Mouse (Mus musculus) forebrain, embryonic 15.5 days (tissue): ENCODE measurements around the gene Hsf4. TPM values are rescaled to one million over a fixed set of nuclear protein-coding genes. Genes with fewer than 3 reads are reported as not detected.
"Not testable (repeated sequence)": the region's sequence is repeated elsewhere in the genome, so short reads cannot be mapped to it uniquely, and the experiment has no call there.

Experiments used
- ATAC-seq: fragments of 200-750 bp; cut with Nextera tagmentation; replicated peaks from 2 replicates; pipeline ENCODE4 v1.8.0; 2017; ENCODE audit warnings: mild to moderate bottlenecking, moderate TSS enrichment, moderate library complexity
- H3K27ac ChIP-seq: fragments of 300-500 bp; sonication (generic); replicated peaks from 2 replicates; pipeline ENCODE4 v1.5.1; 2015; ENCODE audit warnings: mild to moderate bottlenecking, inconsistent platforms
- H3K27me3 ChIP-seq: fragments of 300-500 bp; sonication (generic); 2 replicates; pipeline ENCODE4 v1.6.1; 2015; ENCODE audit warnings: inconsistent platforms
- H3K36me3 ChIP-seq: fragments of 300-500 bp; sonication (generic); 2 replicates; pipeline ENCODE4 v1.6.1; 2015; ENCODE audit warnings: mild to moderate bottlenecking, inconsistent platforms
- H3K4me1 ChIP-seq: fragments of 300-500 bp; sonication (generic); 2 replicates; pipeline ENCODE4 v1.6.1; 2015; ENCODE audit warnings: inconsistent platforms
- H3K4me2 ChIP-seq: fragments of 300-500 bp; sonication (generic); replicated peaks from 2 replicates; pipeline ENCODE4 v1.6.1; 2015; ENCODE audit warnings: mild to moderate bottlenecking, inconsistent platforms
- H3K4me3 ChIP-seq: fragments of 300-500 bp; sonication (generic); 2 replicates; pipeline ENCODE4 v1.5.1; 2015; ENCODE audit warnings: mild to moderate bottlenecking, inconsistent platforms
- H3K9ac ChIP-seq: fragments of 300-500 bp; sonication (generic); replicated peaks from 2 replicates; pipeline ENCODE4 v1.6.1; 2015; ENCODE audit warnings: mild to moderate bottlenecking, inconsistent platforms
- H3K9me3 ChIP-seq: fragments of 300-500 bp; sonication (generic); 2 replicates; pipeline ENCODE4 v1.6.1; 2016; ENCODE audit warnings: inconsistent platforms
- WGBS: fragments of 180-500 bp; shearing (Covaris S2); methylation state at CpG from one replicate; pipeline ENCODE4 v1.1.7; 2015; ENCODE audit warnings: mixed read lengths; 5-methylcytosine and 5-hydroxymethylcytosine counted together
- polyA plus RNA-seq: library from polyadenylated mRNA; unstranded; fragments of >200 nt; fragmentation: Nextera tagmentation; extraction: Ambion mirVana; gene quantifications from 2 replicates; pipeline ENCODE4 v1.2.1, GENCODE M21; 2015

Hsf4 gene
- polyA plus RNA-seq, 1 experiment from 2014 or later, result 0.34 TPM

DNA sequence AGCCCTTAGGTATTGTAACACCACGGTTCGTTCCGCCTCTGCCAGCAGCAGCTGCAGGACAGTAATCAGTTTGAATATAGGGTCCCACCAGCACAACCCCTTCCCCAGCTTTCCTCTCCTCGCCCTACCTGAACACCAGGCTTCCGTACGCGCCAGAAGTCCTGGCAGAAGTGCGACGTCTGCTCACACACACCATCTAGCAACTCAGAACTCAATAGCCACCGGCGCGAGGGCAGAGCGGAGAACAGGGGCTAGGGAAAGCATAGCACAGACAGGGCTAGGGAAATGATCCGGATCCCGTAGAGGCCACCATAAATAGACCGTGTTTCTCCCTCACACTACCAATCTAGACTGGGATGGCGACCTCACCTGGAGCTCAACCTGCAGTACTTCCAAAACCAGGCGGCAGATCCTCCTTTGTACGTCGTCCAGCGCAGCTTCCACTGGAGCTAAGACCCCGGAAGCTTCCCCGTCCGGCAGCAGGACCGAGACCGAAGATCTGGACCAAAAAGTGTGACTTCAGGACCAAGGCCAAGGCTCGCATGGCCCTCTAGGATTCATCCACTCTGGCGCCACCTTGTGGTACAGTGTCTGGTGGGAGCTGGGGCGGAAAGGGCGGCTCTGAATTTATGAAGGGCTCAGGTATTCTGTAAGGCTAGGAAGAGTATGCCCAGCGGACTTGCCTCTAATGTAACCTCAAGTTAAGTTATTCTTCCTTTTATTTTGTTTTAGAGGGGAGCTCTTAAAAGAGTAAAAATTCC lies 21.1 kb downstream of the Hsf4 start:
- no peak for ATAC-seq

DNA sequence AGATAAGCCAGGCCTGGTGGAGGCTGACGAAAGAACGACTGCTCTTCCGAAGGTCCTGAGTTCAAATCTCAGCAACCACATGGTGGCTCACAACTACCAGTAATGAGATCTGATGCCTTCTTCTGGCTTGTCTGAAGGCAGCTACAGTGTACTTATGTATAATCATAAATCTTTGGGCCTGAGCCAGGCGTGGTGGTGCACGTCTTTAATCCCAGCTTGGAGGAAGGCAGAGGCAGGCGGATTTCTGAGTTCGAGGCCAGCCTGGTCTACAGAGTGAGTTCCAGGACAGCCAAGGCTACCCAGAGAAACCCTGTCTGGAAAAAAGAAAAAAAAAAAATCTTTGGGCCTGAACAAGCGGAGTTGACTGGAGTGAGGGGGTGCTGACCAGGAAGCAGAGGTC lies 21.8 kb downstream of the Hsf4 start:
- H3K27ac ChIP-seq, H3K36me3 ChIP-seq, H3K9ac ChIP-seq, H3K4me3 ChIP-seq, H3K9me3 ChIP-seq, H3K4me2 ChIP-seq, H3K27me3 ChIP-seq, ATAC-seq: not testable (repeated sequence)
- 84% methylated on average over 8 of the region's 8 CpGs for WGBS
- H3K4me1 ChIP-seq, result peaks cover 40% of the 10 kb centered on the region

More for the DNA sequence above, 21.1 kb downstream of the Hsf4 start:
- Histone ChIP-seq H3K27ac (no peak overlapping the region), H3K4me3 (peak overlapping the region; percentile 56), H3K36me3 (no peaks in the 10 kb centered on the region), H3K27me3 (0 out of 2 replicates have a peak, but pooled peaks cover 4% of the 10 kb centered on the region), H3K9me3 (no peaks in the 10 kb centered on the region), H3K4me1 (peaks cover 46% of the 10 kb centered on the region), H3K4me2 (peak overlapping the region; percentile 86), H3K9ac (peak overlapping the region; percentile 65)
- WGBS, result 4% methylated on average over 31 of the region's 31 CpGs

DNA sequence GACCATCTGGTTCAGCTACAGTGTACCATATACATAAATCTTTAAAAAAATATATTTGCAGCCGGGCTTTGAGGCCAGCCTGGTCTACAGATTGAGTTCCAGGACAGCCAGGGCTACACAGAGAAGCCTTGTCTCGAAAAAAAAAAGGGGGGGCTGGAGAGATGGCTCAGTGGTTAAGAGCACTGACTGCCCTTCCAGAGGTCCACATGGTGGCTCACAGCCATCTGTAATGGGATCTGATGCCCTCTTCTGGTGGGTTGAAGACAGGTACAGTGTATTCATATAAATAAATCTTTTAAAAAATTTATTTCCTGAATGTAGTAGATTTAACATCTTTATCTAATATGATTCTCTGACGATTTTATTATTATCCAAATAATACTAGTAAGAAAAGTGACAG lies 22.2 kb downstream of the Hsf4 start:
- not testable (repeated sequence) for H3K27ac ChIP-seq, ATAC-seq, H3K4me2 ChIP-seq, H3K9ac ChIP-seq, H3K36me3 ChIP-seq, H3K4me3 ChIP-seq, H3K27me3 ChIP-seq, H3K9me3 ChIP-seq
- H3K4me1 ChIP-seq, result peaks cover 38% of the 10 kb centered on the region
- WGBS, result 74% methylated on average over 3 of the region's 3 CpGs

DNA sequence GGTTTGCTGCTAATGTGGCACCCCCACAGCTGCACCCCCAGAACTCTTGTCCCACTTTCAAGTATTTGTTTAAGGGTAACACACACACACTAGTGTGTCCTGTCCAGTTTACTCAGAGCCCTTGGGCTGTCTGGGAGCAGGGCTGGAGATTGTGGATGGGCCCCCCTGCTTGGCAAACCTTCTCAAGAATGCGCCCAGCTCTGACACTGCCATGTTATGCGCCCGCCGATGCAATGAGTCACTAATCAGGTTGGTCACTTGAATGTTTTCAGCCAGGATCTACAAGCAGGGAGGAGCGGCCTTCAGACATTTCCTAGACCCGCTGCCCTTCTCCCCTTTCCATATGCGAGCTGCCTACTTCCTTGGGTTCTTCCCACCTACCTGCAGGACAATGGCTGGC lies 22.9 kb downstream of the Hsf4 start:
- no peaks in the 10 kb centered on the region for H3K9me3 ChIP-seq
- H3K9ac ChIP-seq, result no peak overlapping the region
- H3K4me3 ChIP-seq, result no peak overlapping the region
- 0 out of 2 replicates have a peak, but pooled peaks cover 4% of the 10 kb centered on the region for H3K27me3 ChIP-seq
- H3K27ac ChIP-seq, result no peak overlapping the region
- no peak for ATAC-seq
- WGBS, result 85% methylated on average over 7 of the region's 7 CpGs
- peaks cover 37% of the 10 kb centered on the region for H3K4me1 ChIP-seq
- no peak overlapping the region for H3K4me2 ChIP-seq
- H3K36me3 ChIP-seq, result no peaks in the 10 kb centered on the region

DNA sequence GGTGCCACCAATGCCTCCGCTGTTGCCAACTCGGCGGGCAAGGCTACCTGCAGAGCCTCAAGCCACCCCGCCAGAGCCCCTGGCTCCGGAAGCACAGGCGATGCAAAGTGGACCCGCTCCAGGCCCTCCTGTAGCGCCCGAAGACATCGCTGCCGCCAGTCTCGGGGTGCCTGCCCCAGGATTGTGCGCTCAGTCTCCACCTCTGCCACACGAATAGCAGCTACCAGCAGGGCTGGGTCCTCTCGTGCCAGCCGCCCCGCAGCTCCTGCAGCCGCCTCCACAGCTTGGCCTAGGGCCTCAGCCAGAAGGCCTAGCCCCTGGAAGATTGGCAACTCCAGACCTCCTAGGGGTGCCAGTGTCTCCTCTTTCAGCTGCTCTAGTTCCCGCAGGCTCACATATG lies 23.8 kb downstream of the Hsf4 start:
- H3K4me1 ChIP-seq, result peaks cover 32% of the 10 kb centered on the region
- no peak overlapping the region for H3K9ac ChIP-seq
- no peak for ATAC-seq
- no peak overlapping the region for H3K4me2 ChIP-seq
- H3K4me3 ChIP-seq, result no peak overlapping the region
- 0 out of 2 replicates have a peak, but pooled peaks cover 4% of the 10 kb centered on the region for H3K27me3 ChIP-seq
- H3K36me3 ChIP-seq, result no peaks in the 10 kb centered on the region
- no peak overlapping the region for H3K27ac ChIP-seq
- 76% methylated on average over 19 of the region's 19 CpGs for WGBS
- H3K9me3 ChIP-seq, result no peaks in the 10 kb centered on the region

DNA sequence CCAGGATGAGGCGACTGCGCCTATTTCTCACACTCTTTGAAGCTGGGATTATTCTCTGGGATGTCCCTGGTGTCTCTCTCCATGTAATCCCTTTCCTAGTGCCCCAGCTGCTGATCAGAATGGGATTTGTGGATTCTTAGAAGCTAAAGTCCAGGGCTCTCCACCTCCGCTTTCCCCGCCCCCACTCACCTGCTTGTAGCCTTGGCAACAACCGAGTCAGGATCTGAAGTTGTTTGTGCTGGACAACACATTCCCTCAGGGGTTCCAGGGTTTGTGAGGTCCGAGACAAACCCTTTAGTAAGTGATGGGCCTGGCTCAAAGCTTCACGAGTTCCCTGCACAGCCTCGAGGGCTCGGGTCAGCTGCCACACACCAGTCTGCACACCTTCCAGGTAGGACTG lies 25.2 kb downstream of the Hsf4 start:
- Histone ChIP-seq H3K9ac (no peak overlapping the region), H3K4me1 (peaks cover 38% of the 10 kb centered on the region), H3K4me3 (no peak overlapping the region), H3K36me3 (peaks cover 4% of the 10 kb centered on the region; the same call in 1 of the 2 replicates), H3K4me2 (no peak overlapping the region), H3K9me3 (no peaks in the 10 kb centered on the region), H3K27ac (no peak overlapping the region), H3K27me3 (0 out of 2 replicates have a peak, but pooled peaks cover 4% of the 10 kb centered on the region)
- 58% methylated on average over 9 of the region's 9 CpGs for WGBS
- no peak for ATAC-seq

DNA sequence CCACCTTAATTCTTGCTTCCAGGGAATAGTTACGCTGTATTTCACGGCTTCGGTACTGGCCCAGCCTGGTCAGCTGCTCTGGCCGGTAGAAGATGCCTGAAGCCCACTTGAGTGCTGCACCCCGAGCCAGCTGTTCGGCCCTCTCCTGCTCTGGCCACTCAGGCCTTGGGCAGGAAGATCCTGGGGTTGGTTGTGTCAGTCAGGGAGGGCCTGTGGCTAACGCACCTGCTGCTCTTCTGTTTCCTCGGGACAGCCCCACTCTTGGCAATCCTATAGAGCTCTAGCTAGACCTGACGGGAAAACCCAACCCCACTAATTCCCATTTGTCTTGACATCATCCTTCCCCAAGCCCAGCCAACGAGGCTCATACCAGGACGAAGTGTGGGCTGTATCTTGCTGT lies 25.7 kb downstream of the Hsf4 start:
- 74% methylated on average over 11 of the region's 11 CpGs for WGBS

DNA sequence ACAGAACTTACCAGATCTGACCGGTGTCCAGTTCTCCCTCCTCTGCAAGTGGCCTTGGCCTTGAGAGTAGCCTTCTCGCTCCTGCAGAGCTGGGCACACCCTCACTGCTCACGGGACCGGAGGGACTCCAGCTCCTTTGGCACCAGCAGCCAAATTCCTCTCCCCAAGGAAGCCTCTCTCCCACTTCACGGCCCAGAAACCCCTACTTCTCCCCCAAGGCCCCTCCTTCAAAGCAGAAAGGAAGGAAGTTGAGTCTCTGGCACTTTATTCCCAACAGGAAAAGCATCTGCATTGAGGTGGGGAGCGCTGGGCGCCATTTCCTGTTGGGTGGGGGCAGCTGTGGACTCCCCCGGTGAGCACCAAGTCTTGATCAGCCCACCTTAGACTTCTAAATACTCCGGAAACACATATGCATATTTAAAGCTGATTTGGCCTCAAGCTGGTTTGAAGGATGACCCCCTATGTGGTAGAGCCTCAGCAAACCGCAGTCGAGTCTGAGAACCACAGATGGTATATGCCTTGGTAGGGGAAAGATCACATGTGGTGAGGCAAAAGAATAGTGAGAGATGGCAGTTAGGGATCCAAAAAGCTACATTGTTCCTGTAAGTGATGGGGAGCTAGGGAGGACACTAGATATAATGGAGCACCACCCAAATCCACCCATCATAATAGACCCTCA lies 26.4 kb downstream of the Hsf4 start, which contains the start of gene Exoc3l:
Gene Exoc3l, minus strand, starts transcription at position 207 of the 679 bp plus-strand sequence.
- peaks cover 16% of the 10 kb centered on the region for H3K36me3 ChIP-seq
- no peaks in the 10 kb centered on the region for H3K9me3 ChIP-seq
- no peak for ATAC-seq
- 77% methylated on average over 11 of the region's 11 CpGs for WGBS
- H3K9ac ChIP-seq, result 0 out of 2 replicates have a peak within 1 kb of the TSS, but pooled peaks have one; percentile 87
- H3K27me3 ChIP-seq, result no peaks in the 10 kb centered on the region
- H3K27ac ChIP-seq, result peak within 1 kb of the TSS; percentile 14; the same call in 1 of the 2 replicates
- peaks cover 26% of the 10 kb centered on the region for H3K4me1 ChIP-seq
- H3K4me3 ChIP-seq, result peak within 1 kb of the TSS; percentile 88; the same call in 1 of the 2 replicates
- peak within 1 kb of the TSS; percentile 70 for H3K4me2 ChIP-seq

More for the DNA sequence above, 25.7 kb downstream of the Hsf4 start:
- peaks cover 8% of the 10 kb centered on the region for H3K36me3 ChIP-seq
- no peak overlapping the region for H3K4me3 ChIP-seq
- no peak overlapping the region for H3K9ac ChIP-seq
- H3K4me2 ChIP-seq, result no peak overlapping the region
- no peaks in the 10 kb centered on the region for H3K9me3 ChIP-seq
- peaks cover 34% of the 10 kb centered on the region for H3K4me1 ChIP-seq
- no peak overlapping the region for H3K27ac ChIP-seq
- ATAC-seq, result no peak
- 0 out of 2 replicates have a peak, but pooled peaks cover 4% of the 10 kb centered on the region for H3K27me3 ChIP-seq

DNA sequence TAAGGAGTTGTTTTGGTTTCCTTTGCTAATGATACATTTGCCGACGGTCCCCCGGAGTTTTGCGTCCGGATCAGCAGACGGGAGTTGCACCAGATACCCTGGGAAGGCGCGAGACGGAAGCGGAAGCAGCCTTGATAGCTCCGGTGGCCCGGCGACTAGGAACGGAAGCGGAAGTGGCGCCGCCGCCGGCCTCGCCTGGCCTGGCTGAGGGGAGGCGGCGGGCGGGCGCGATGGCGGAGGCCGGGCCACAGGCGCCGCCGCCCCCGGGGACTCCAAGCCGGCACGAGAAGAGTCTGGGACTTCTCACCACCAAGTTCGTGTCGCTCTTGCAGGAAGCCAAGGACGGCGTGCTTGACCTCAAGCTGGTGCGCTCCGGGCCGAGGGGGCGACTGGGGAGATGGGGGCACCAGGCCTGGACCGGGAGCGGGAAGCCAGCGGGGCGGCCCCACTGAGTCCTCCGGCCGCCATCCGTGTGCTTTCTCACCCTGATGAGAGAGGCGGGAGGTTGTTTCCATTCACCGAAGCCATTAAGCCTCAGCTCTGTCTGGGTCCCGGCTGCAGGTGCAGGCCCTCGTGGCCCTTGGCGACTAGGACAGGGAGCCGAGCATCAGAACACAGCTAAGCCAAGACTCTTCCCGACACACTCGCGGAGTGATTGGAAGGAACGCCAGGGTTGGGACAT lies 28.1 kb downstream of the Hsf4 start, which contains the start of gene E2f4:
Gene E2f4, plus strand, starts transcription at position 153 of the 682 bp plus-strand sequence.
- peak within 1 kb of the TSS; percentile 42 for H3K27ac ChIP-seq
- H3K9ac ChIP-seq, result peak within 1 kb of the TSS; percentile 87
- ATAC-seq, result peak; percentile 94
- no peaks in the 10 kb centered on the region for H3K27me3 ChIP-seq
- peaks cover 31% of the 10 kb centered on the region for H3K36me3 ChIP-seq
- no peaks in the 10 kb centered on the region for H3K9me3 ChIP-seq
- peak within 1 kb of the TSS; percentile 70 for H3K4me2 ChIP-seq
- WGBS, result under 1% methylated on average over 58 of the region's 58 CpGs
- H3K4me1 ChIP-seq, result peaks cover 24% of the 10 kb centered on the region
- H3K4me3 ChIP-seq, result peak within 1 kb of the TSS; percentile 88

DNA sequence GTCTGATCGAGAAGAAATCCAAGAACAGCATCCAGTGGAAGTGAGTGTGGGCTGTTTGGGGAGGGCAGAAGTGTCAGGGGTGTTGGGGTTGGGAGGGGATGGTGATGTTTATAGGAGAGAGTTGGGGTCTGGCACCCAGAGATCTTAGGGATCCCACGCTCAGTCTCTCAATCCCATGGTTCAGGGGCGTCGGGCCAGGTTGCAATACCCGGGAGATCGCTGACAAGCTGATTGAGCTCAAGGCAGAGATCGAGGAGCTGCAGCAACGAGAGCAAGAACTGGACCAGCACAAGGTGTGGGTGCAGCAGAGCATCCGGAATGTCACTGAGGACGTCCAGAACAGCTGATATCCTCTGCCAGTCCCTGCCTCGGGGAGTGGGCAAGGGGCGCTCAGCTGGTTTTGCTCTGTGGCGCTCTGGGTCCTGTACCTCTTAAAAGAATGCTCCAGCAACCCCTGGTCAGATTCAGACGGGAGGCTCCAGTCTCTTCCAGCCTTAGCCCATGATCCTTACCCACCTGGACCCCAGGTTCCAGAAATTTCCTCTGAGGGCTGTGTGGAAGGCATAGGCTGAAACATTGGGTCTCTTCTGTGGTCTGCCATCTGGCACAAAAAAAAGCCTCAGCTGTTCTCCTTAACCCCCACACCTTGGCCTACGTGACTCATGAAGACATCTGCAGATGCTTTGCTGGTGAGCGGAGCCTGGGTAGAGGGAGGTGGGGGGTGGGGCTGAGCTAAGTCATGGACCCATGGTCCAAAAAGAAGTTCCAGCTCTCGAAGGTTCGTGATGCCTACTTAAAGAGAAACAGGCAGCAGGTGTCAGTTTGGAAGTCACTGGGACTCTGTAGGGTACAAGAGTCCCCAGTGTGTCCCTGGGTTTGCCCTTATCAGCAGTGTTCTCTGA lies 29.0 kb downstream of the Hsf4 start:
- Histone ChIP-seq H3K9me3 (no peaks in the 10 kb centered on the region), H3K4me1 (peaks cover 24% of the 10 kb centered on the region), H3K9ac (peak overlapping the region; percentile 87), H3K4me3 (peak overlapping the region; percentile 88), H3K27ac (no peak overlapping the region), H3K27me3 (no peaks in the 10 kb centered on the region), H3K36me3 (peaks cover 38% of the 10 kb centered on the region), H3K4me2 (peak overlapping the region; percentile 70)
- ATAC-seq, result no peak
- 58% methylated on average over 18 of the region's 18 CpGs for WGBS

DNA sequence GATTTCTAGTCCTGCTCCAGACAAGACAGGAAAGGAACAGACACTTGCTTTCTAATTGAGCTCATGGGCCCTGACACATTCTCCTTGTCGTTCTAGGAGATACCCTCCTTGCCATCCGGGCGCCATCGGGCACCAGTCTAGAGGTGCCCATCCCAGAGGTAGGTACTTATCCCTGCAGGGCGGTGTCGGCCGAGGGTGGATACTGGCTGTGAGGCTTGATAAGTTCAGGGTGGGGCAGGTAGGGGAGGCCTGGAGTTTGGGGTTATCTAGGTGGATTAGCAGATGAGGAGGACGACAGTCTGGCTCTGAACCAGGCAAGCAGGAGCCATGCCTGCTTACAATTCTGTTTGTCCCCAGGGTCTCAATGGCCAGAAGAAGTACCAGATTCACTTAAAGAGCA lies 30.4 kb downstream of the Hsf4 start:
- Histone ChIP-seq H3K9me3 (no peaks in the 10 kb centered on the region), H3K9ac (no peak overlapping the region), H3K27ac (no peak overlapping the region), H3K4me2 (no peak overlapping the region), H3K4me1 (peaks cover 29% of the 10 kb centered on the region), H3K27me3 (no peaks in the 10 kb centered on the region), H3K36me3 (peaks cover 49% of the 10 kb centered on the region), H3K4me3 (no peak overlapping the region)
- WGBS, result 95% methylated on average over 8 of the region's 8 CpGs
- no peak for ATAC-seq
